Mouse (Mus musculus) hindbrain, embryonic 11.5 days (tissue): ENCODE results near the gene Tgm1. TPM values are rescaled to one million over a fixed set of nuclear protein-coding genes. Genes with fewer than 3 reads are reported as not detected.

Experiments
- ATAC-seq: fragments of 200-750 bp; cut with Nextera tagmentation; 2 replicates; pipeline ENCODE4 v1.8.0; 2017; ENCODE audit warnings: mild to moderate bottlenecking, moderate TSS enrichment, moderate library complexity; ENCODE audit not compliant: low FRiP score
- DNase-seq: peaks from one replicate; pipeline ENCODE4 v3.0.0-alpha.2; 2015; ENCODE audit warnings: low spot score
- H3K27ac ChIP-seq: fragments of 300-500 bp; sonication (generic); 2 replicates; pipeline ENCODE4 v1.5.1; 2014; ENCODE audit warnings: mild to moderate bottlenecking, low read depth, low read length
- H3K27me3 ChIP-seq: fragments of 300-500 bp; sonication (generic); 2 replicates; pipeline ENCODE4 v1.6.1; 2014; ENCODE audit warnings: mild to moderate bottlenecking, low read length, moderate library complexity, mixed read lengths; ENCODE audit not compliant: control insufficient read depth, insufficient read depth
- H3K36me3 ChIP-seq: fragments of 300-500 bp; sonication (generic); 2 replicates; pipeline ENCODE4 v1.6.1; 2014; ENCODE audit warnings: mild to moderate bottlenecking, low read length, moderate library complexity, mixed read lengths; ENCODE audit not compliant: control insufficient read depth, insufficient read depth
- H3K4me1 ChIP-seq: fragments of 300-500 bp; sonication (generic); replicated peaks from 2 replicates; pipeline ENCODE4 v1.6.1; 2014; ENCODE audit warnings: low read length, mixed read lengths; ENCODE audit not compliant: control insufficient read depth, insufficient read depth
- H3K4me2 ChIP-seq: fragments of 300-500 bp; sonication (generic); replicated peaks from 2 replicates; pipeline ENCODE4 v1.6.1; 2014; ENCODE audit warnings: mild to moderate bottlenecking, low read depth, low read length
- H3K4me3 ChIP-seq: fragments of 300-500 bp; sonication (generic); 2 replicates; pipeline ENCODE4 v1.5.1; 2014; ENCODE audit warnings: low read depth, low read length
- H3K9ac ChIP-seq: fragments of 300-500 bp; sonication (generic); 2 replicates; pipeline ENCODE4 v1.6.1; 2014; ENCODE audit warnings: low read depth, low read length
- H3K9me3 ChIP-seq: fragments of 300-500 bp; sonication (generic); 2 replicates; pipeline ENCODE4 v1.6.1; 2016; ENCODE audit warnings: low read length; ENCODE audit not compliant: control insufficient read depth
- WGBS: fragments of 180-500 bp; shearing (Covaris S2); extraction: QIAGEN DNeasy Blood & Tissue Kit; methylation state at CpG from one replicate; pipeline ENCODE4 v1.1.7; 2014; 5-methylcytosine and 5-hydroxymethylcytosine counted together
- polyA plus RNA-seq: library from polyadenylated mRNA; unstranded; fragments of >200 nt; fragmentation: Nextera tagmentation; extraction: Ambion mirVana; gene quantifications from 2 replicates; pipeline ENCODE4 v1.2.1, GENCODE M21; 2014

Gene Tgm1
- polyA plus RNA-seq, 1 experiment from 2014 or later, result 0.49 TPM

GRCm38 (mm10) chr14:55651528-55651927 is 62.2 kb downstream of the Tgm1 start:
- Histone ChIP-seq H3K4me2 (no peak overlapping the region), H3K4me1 (no peaks in the 10 kb centered on the region), H3K9me3 (no peaks in the 10 kb centered on the region), H3K27me3 (no peaks in the 10 kb centered on the region), H3K36me3 (no peaks in the 10 kb centered on the region), H3K27ac (no peak overlapping the region), H3K4me3 (no peak overlapping the region), H3K9ac (no peak overlapping the region)
- 84% methylated on average over 7 of the region's 7 CpGs for WGBS
- ATAC-seq, result no peak
- no peak for DNase-seq

Other genes with a start within 250 kb of the Tgm1 start
- gene Dhrs4, start 235.2 kb downstream of the Tgm1 start, polyA plus RNA-seq, result 26.0 and 36.5 TPM in 2 replicates
- gene Carmil3, start 223.3 kb downstream of the Tgm1 start, polyA plus RNA-seq, result 10.1 and 14.0 TPM in 2 replicates
- 1.3 and 1.6 TPM in 2 replicates for gene Cpne6, start 203.5 kb downstream of the Tgm1 start, polyA plus RNA-seq
- gene Nrl, start 188.9 kb downstream of the Tgm1 start, polyA plus RNA-seq, result 0.15 and 0.20 TPM in 2 replicates
- 11.3 and 12.6 TPM in 2 replicates for gene Pck2, start 173.7 kb downstream of the Tgm1 start, polyA plus RNA-seq
- gene Dcaf11, start 153.9 kb downstream of the Tgm1 start, polyA plus RNA-seq, result 81.5 and 85.4 TPM in 2 replicates
- gene A730061H03Rik, start 153.5 kb downstream of the Tgm1 start, polyA plus RNA-seq, result 0.52 TPM in 1 of 2 replicates, not detected in the other
- 0.77 and 1.8 TPM in 2 replicates for gene Fitm1, start 138.3 kb downstream of the Tgm1 start, polyA plus RNA-seq
- gene Psme1, start 135.8 kb downstream of the Tgm1 start, polyA plus RNA-seq, result 126 TPM in 2 replicates
- gene Emc9, start 128.6 kb downstream of the Tgm1 start, polyA plus RNA-seq, result 6.4 and 8.5 TPM in 2 replicates
- gene Psme2, start 122.8 kb downstream of the Tgm1 start, polyA plus RNA-seq, result 195 and 222 TPM in 2 replicates
- gene Rnf31, start 122.2 kb downstream of the Tgm1 start, polyA plus RNA-seq, result 10.6 and 12.1 TPM in 2 replicates
- gene Irf9, start 110.4 kb downstream of the Tgm1 start, polyA plus RNA-seq, result 6.9 and 7.6 TPM in 2 replicates
- 8.2 and 8.8 TPM in 2 replicates for gene Rec8, start 95.9 kb downstream of the Tgm1 start, polyA plus RNA-seq
- gene Ipo4, start 78.0 kb downstream of the Tgm1 start, polyA plus RNA-seq, result 71.2 and 73.1 TPM in 2 replicates
- 1.7 and 4.0 TPM in 2 replicates for gene Gm49378, start 76.0 kb downstream of the Tgm1 start, polyA plus RNA-seq
- gene Tm9sf1, start 70.1 kb downstream of the Tgm1 start, polyA plus RNA-seq, result 60.2 and 61.9 TPM in 2 replicates
- gene Tssk4, start 63.7 kb downstream of the Tgm1 start, polyA plus RNA-seq, result 0.38 and 0.48 TPM in 2 replicates
- gene Mdp1, start 53.4 kb downstream of the Tgm1 start, polyA plus RNA-seq, result 67.7 and 70.2 TPM in 2 replicates
- 54.6 and 58.8 TPM in 2 replicates for gene Gmpr2, start 42.0 kb downstream of the Tgm1 start, polyA plus RNA-seq
- gene Nedd8, start 41.8 kb downstream of the Tgm1 start, polyA plus RNA-seq, result 596 and 597 TPM in 2 replicates
- 52.7 and 63.1 TPM in 2 replicates for gene Tinf2, start 32.1 kb downstream of the Tgm1 start, polyA plus RNA-seq
- 25.3 and 27.4 TPM in 2 replicates for gene Rabggta, start 8.3 kb upstream of the Tgm1 start, polyA plus RNA-seq
- 68.6 and 72.1 TPM in 2 replicates for gene Dhrs1, start 31.8 kb upstream of the Tgm1 start, polyA plus RNA-seq
- gene Nop9, start 31.8 kb upstream of the Tgm1 start, polyA plus RNA-seq, result 47.0 and 47.6 TPM in 2 replicates
- 0.33 TPM in 1 of 2 replicates, not detected in the other for gene Cideb, start 44.5 kb upstream of the Tgm1 start, polyA plus RNA-seq
- 0.28 and 0.62 TPM in 2 replicates for gene Ltb4r2, start 47.5 kb upstream of the Tgm1 start, polyA plus RNA-seq
- 0.14 TPM in 1 of 2 replicates, not detected in the other for gene Ltb4r1, start 52.0 kb upstream of the Tgm1 start, polyA plus RNA-seq
- 6.6 and 7.6 TPM in 2 replicates for gene Adcy4, start 70.2 kb upstream of the Tgm1 start, polyA plus RNA-seq
- 11.0 and 12.9 TPM in 2 replicates for gene Ripk3, start 74.9 kb upstream of the Tgm1 start, polyA plus RNA-seq
- 19.5 and 25.5 TPM in 2 replicates for gene Nfatc4, start 109.2 kb upstream of the Tgm1 start, polyA plus RNA-seq
- gene Nynrin, start 140.1 kb upstream of the Tgm1 start, polyA plus RNA-seq, result 8.3 and 8.8 TPM in 2 replicates
- gene Cbln3, start 170.5 kb upstream of the Tgm1 start, polyA plus RNA-seq, result 0.17 and 0.31 TPM in 2 replicates
- gene Khnyn, start 171.0 kb upstream of the Tgm1 start, polyA plus RNA-seq, result 7.8 and 9.3 TPM in 2 replicates
- gene Sdr39u1, start 186.4 kb upstream of the Tgm1 start, polyA plus RNA-seq, result 39.7 and 41.9 TPM in 2 replicates
- gene Cma1, start 230.7 kb upstream of the Tgm1 start, polyA plus RNA-seq, result not detected in 2 replicates
- not detected in 2 replicates for gene Cma2, start 237.1 kb upstream of the Tgm1 start, polyA plus RNA-seq